Mouse (Mus musculus) c-Kit-positive CD71-negative TER-119-negative erythroid progenitor cells, embryonic 14.5 days (primary cell): Measurements from ENCODE around the gene Camk1d.
"Not testable (repeated sequence)": the region's sequence is repeated elsewhere in the genome, so short reads cannot be mapped to it uniquely, and the experiment has no call there.

Experiments
- DNase-seq: peaks from one replicate; pipeline ENCODE4 v3.0.0-alpha.2; 2013; ENCODE audit warnings: low read depth

Gene Camk1d

DNA sequence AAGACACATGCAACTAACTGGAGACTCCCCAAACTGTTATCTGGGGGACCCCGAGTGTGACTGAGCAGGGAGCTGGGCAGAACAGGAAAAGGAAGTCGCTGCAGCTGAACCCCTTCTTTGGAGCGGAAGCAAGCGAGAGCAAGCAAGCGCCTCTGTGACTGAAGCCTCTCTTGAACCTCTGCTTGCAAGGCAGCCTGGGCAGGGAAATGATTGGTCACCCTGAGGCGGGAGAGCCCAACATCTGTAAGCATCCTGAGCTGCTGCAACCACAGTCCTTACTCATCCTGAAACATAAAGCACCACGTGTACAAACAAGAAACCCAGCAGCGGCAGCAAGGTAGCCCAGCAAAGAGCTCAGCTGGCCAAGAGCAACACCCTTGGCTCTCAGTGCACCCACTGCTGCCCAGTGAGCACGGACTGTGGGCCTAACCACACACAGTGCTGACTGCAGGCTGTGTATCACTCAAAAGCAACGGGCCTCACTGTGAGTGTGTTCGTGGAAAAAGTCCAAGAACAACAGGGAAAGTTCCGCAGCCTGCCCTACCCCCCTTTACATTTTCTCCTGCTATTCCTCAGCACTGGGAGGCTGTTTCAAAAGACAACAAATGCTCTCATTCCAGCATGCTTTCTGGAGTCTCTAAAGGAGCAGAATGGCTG lies 100.5 kb downstream of the Camk1d start:
- DNase-seq: no peak

DNA sequence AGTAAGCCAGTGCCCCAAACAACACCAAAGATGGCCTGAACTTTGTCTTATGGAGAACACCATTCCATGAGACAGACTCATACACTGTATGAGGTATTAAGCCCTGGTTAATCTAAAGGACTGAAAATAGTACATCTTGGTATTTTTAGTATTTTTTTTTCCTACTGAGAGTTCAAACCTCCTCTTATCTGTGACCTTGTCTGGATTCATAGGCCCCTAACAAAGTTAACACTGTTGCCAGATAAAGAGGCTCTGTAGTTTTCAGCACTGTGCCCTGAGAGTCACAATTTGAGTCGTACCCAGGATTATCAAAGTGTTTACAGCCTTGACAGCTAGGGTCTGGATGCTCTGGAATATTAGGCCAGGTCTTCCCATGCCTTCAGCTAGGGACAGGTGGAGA lies 102.7 kb downstream of the Camk1d start:
- DNase-seq: no peak

DNA sequence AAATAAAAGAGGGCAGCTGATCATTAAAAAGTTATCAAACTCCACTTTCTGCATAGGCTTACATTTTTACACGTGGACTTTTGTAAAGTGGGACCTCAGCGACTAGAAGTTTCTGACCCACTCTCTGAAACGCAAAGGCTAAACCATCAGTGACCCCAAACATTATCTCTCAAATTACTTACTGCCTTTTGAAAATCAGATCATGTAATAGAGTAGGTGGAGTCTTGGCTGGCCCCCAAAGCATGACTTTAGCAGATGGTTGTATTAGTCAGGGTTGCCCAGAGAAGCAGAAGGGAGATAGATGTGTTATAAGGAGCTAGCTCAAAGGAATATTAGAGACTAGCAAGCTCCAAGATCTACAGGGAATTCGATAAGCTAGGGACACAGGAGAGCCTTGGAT lies 103.8 kb downstream of the Camk1d start:
- no peak for DNase-seq

DNA sequence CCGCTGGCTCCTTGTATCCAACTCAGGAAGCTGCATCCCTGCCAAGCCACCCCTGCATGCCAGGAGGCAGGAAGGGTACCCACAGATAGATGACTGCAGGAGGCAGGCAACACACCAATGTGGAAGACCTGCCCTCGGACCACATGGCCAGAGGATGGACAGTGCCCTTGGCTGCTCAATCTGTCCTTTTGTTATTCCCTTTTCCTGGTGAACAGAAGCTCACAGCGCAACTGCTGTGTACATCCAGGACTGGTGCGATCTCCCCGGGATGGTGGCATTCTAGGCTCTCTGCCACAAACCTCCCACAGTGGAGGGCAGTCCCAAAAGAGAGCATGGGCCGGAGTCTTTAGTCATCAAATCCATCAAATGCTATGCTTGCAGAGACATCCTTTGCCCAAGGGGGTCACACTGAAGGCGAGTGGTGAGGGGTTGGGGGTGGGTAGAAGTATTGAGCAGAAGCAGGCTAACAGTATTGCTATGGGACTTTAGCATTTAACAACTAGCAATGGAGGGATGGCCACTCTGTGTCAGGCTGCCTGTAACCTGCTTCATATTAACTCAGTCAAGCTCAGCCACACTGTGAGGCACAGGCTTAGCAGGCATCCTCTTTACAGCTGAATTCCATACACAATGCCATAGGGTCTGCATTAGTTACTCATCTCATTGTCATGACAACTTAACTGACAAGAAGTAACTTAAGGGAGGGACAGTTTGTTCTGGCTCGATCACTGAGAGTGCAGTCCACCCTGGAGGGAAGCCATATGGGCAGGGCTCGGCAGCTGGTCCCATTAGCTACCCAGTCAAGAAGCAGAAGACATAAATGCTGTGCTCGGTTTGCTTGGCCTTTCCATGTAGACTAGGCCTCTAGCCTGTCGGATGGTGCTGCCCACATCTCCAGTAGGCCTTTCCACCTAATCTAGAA lies 106.1 kb downstream of the Camk1d start:
- DNase-seq: no peak

DNA sequence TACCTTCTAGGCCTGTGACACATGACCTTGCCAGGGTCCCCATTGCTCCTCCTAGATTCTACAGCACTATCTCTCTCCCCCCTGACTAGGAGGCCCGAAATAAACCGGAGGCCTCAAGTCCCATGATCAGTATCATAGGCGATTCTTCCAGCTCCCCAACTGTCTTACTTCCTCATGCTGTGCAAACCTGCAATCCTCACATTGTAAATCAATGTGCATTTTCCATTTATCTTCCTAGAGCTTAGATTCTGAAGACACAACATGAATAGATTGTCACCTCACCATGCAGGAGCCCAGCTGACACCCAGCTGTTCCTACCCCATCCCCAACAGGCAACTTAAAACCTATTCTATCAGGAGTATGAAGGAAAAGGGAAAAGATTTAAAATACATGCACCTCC lies 108.5 kb downstream of the Camk1d start:
- DNase-seq: no peak

DNA sequence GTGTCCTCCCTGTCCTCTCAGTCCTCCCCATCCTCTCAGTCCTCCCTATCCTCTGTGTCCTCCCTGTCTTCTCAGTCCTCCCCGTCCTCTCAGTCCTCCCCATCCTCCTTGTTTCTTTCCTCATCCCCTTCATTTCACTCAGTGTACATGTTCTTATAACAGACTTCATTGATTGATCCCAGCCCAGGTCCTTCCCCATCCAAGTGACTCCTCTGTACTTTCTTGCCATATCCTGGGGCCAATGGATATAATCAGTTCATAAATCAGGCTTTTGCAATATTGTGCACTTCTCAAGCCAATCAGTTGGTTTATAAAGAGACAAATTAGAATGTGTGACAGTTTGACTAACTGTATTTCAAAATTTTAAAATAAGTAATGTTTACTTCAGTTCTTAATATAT lies 112.3 kb downstream of the Camk1d start:
- no peak for DNase-seq

DNA sequence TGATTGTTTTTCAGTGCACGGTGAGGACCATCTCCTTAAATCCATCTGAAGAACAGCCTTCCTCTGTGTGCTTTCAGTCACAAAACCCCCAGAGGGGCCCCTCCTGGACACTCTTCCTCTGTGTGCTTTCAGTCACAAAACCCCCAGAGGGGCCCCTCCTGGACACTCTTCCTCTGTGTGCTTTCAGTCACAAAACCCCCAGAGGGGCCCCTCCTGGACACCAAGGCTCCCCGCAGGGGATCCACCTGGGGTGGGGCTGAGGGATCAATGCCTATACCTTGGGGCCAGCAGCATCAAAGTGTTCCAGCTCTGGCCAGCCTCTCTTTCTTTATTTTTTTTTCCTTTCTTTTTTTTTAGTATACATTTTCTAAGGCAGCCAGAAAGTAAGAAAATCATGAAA lies 113.1 kb downstream of the Camk1d start:
- DNase-seq: not testable (repeated sequence)

DNA sequence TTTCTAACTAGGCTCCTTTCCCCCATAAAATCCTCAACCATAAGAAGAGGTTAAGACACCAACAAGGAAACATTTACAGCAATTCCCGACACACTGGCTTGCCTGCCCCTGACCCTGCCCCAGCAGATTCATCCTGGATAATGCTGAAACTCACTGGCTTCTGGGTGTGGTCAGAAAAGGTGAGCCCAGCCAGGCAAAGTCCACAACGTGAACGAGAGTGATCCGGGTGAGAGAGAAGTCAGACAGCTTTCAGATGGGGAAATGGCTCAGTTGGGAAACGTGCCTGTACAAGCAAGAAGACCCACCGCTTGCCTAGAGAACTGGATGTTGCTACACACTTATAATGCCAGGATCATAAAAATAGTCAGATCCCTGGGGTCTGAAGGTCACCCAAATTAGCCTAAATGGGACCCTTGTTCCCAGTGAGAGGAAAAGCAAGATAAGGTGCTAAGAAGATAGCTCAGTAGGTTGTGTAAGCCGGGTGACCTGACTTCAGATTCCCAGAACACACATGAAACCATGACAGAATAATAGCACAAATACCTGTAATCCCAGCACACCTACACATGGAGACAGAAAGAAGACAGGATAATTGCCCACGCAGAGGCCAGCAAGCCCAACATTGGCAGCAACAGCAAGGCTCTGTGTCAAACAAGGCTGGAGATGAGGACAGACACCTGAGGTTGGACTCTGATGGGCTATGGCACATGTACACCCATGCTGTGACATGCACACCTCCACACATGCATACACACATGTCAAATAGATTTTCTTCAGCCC lies 113.9 kb downstream of the Camk1d start:
- DNase-seq: no peak

DNA sequence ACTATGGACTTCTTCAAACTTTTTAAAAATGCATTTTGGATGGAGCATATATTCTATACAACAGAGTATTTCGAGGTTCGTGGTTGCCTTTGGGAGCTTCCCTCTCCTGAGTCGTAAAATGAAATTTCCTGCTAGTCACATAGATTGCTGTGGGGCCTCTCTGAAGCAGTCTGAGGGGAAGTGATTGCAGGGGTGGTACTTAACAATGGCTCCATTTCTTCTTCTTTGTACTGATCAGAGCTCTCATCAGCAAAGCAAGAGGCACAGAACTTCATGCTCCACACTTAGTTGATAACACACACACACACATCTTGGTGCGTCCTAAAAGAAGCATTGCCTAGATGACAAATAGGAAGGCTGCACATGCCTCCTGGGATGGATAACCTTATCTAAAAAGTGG lies 114.6 kb downstream of the Camk1d start:
- DNase-seq: no peak

DNA sequence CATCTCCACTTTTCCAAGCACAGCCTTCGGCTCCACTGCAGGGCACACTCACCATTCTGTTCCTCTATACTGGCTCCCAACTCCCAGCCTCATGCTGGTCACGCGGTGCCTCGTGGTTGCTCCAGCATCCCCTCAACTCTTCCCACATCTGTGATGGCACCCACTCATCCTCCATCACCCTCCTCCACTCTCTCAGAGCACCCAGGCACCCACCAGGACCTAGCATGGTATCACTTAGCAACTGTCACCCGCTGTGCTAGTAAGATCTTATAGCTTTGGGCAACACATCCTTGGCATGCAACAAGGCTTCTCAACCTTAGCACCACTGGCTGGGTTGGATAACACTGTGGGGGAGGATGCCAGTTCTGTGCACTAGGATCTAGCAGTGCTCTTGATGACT lies 115.8 kb downstream of the Camk1d start:
- no peak for DNase-seq

DNA sequence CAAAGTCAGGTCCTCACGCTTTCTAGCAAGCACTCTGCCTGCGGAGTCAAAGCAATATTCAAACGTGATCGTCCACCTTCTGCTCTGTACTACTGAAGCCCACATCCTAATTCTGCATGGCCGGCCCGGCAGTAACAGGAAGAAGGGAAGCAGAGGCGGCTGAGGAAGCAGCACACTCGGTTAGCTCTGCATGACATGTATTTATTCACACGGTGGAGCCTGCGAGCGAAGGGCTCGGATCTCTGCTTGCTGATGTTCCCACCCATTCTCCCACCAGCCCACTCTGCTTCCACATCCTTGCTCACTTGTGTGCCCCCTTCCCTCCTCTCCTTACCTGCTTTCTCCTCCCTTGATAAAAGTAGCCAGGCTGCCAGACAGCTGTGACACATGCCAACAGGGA lies 117.4 kb downstream of the Camk1d start:
- no peak for DNase-seq

DNA sequence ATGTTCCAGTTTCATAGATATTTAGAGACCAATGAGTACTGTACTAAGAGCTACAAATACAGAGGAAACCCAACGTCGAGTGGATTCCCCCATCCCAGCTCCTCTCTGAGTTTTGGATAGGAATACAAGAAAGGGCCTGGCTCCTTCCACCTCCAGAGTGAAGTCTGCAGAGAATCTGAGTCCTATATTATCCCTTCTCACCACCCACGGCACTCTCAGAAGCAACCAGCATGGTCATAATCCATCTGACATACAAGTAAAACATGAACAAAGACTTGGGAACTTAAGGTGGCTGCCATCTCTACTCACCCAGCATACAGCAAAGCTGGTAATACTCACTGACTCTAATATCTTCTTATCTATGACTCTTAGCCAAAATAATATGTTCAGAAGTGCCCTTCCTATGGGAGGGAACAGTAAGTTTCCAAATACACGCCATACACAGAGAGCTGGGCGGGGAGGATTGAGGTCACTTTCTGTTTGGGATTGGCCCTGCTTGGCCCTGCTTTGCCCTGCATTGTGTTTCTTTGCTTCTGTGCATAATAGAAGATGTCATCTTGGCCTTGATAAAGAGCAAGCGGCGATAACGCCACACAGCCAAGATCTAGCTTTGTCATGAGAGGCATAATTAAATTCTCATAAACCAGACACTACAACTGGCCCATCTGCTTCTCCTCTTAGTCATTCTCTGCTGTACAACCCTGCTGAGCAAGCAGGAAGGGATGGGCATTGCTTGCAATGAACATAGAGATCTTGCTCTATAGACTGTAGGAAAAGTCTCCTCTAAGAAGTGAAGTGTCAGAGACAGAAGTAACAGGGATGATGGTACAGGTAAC lies 118.7 kb downstream of the Camk1d start:
- no peak for DNase-seq

DNA sequence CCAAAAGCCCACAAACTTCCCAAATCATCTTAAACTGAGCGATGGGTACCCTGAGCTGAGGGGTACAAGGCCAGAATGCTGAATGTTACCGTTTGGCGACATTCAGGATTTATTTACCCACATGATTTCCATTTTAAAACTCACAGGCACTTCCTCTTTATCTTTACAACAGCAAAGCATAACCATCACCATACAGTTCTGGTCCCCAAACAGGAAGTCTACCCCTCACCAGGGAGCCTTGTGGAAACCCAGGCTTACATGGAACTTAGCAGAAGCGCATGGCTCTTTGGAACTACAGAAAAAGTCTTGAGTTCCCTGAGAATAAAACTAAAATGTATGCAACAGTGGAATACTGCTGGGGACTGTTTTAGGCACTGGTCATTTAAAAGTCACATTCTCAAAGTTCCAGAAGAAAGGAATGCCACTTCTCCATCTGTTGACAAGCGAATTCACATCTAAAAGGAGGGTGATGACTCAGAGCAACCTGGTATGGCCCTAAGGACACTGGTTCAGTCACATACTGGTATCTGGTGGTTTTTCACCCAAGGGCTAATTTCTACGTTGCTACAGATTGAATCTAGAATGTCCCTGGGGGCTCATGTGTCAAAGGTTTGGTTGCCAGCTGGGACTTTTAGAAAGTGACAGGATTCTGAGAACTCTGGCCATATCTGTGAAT lies 121.7 kb downstream of the Camk1d start:
- DNase-seq: no peak

DNA sequence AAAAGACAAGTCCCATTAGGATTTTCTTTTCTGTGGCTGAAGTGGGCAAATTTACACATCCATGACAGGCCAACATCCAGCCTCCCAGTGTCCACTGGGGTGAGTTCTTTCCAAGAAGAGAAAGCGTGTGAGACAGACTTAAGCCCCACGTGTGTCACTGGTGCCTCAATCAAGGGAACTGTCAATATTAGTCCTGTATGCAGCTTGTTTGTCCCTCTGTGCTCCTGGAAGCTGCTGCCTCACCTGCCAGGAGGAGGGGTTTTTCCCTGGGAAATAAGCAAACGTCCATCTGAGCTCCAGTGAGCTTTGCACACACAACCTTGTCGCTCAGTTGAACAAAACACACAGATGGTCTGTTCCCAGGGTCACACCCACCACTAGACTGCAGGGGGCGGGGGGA lies 124.2 kb downstream of the Camk1d start:
- no peak for DNase-seq

DNA sequence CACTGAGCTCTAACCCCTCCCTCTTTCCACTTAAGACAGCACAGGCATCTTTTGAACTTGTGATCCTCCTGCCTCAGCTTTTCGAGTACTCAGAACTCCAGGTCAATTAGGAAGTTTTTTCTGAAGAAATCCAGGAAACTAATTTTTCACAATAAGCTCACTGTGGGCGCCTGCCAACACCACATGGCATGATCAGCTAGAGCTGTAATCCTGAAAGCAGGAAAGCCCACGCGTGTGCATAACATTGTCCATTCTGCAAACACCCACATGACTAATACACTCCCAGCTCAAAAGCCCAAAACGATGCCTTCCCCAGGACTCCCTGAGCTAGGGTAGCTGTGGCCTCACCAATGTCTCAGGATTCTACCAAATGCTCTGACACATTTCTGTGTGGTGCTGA lies 125.2 kb downstream of the Camk1d start:
- DNase-seq: no peak

DNA sequence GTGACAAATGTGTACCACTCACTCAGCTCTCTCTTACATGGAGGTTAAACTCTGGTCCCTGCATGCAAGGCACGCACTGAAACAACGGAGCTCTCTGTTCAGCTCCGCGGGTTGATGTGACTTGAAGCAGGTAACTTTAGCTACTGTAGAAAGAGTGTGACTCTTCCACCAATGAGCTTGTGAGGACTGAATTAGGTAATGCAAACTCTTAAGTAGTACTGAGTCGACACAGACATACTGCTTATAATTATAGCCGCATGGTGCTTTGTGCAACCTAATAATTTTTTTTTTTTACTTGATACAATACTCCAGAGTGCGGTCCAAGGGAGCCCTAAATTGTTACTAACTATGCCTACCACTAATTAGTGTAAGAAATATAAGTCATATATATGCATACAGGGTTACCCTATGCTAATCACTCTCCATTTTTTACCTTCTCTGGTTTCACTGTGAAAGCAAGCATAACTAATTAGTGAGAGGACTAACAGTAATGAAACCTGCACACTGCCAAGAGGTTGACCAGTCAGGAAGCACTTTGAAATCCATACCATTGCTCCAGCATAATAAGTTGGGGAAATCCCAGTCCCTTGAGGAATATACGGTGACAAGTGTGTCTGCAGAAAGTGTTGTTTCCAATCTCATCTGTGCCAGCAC lies 125.9 kb downstream of the Camk1d start:
- DNase-seq: no peak

DNA sequence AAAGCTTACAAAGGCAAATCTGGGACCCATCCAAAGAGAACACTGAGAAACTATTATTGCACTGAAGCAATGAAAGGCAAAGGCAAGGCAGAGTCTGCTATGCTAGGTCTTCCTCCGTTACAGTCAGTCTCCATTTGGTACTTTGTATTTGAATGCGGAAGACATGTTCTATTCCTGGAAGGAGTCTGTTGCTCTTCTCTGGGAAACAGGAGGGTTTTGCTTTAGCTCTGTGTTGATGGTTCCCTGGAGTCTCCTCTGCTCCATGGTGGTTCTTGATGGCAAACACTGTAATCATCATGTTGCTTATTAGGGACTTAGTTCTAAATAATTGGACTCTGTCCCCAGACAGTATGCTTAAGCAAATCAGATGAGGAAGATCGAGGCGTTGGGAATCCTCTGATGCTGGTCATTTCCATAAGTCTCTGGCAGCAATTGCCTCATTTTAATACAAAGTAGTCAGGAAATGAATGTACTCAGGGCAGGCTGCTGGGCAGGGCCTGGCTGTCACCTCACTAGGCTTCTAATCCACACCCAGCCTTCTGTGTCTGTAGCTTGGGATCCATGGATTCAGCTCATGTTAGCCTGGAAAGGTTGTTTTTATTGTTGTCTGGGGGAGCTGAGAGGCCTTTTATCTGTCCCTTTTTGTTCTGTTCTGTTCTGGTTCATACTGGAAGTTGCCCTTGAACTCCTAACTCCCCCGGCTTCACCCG lies 129.8 kb downstream of the Camk1d start:
- no peak for DNase-seq

DNA sequence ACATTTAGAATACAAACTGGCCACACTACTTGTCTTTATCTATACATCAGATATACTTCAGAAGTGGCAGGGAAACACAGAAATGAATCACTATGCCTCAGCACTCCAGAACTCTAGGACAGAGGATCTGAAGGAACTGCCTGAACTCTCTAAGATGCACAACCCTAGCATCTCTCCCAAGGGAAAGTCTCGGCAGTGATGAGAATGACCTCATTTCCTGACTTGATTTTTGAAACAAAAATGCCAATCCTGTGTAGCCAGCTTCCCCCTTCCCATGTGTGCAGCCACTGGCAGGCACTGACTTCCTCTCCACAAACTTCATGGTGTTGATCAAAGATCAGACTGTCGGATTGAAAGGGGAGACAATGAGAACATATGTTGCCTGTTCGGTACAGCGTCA lies 134.9 kb downstream of the Camk1d start:
- DNase-seq: no peak

DNA sequence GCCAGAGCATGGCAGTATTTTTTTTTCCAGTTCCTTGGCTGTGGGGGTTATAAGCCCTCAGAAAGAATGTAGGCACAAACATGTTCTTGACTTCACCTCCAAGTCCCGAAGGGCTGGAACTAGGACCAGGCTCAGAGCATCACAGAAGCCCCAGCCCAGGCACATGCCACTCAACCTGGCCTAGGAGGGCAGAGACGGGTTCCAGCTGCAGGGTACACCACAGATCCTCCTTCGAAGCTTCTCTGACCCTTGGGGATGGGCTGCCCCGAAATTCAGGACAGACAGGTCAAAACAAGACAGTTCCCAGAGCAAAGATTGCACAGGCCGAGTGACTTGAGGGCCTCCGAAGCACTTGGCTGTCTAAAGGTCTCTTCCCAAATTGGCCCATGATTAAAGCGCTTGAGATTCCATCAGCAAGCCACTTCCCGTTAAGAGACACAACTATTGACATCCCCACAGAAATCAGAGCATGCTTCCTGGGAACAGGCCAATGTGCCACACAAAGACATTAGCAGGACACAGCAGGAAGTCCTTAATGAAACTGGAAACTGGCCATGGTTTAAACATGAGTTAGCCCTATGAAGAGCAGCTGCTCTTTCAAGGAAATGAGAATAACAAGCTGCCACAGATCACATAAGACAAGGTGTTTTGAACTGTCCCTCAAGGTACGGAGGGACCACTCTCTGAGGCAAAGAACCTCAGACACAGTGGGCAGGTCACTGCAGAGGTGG lies 136.8 kb downstream of the Camk1d start:
- DNase-seq: no peak
